Mouse (Mus musculus) right cerebral cortex, postnatal 4 days (tissue): ENCODE measurements around the gene Gm13283.
"Not testable (repeated sequence)": the region's sequence is repeated elsewhere in the genome, so short reads cannot be mapped to it uniquely, and the experiment has no call there.

ENCODE experiments used
- DNase-seq: peaks from one replicate; pipeline ENCODE4 v3.0.0-alpha.2; 2022

Gene Gm13283

DNA sequence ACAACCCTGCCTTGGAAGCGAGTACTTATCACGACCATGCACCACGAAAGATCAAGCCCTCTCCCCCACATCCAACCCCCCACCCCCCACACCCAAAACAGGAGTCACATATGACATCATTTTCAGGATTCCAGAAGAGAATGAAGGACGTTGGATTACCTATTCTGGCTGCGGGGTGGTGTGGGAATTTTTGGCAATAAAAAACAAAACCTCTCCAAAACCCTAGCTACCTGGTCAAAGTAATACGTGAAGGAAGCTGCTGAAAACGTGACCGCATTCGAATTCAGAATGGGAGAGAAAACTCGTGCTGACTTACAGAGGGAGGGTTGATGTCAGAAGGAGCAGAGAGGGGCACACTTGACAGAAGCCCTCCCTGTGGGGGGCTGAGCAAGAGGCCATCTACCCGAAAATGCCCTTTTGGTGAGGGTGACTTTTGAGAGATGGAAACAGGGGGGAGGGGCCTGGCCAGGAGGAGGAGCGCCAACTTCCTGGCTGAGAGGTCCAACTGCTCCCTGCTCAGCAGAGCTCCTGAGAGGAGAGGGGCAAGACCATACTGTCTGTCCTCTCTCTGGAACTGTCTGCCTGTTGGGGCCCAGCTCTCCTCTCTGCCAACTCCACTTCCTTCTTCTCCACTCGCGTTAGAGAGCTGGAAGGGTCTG, at the start of gene Gm13283:
Gm13283 (plus strand) TSS at position 510 of the 659 bp plus-strand sequence.
- DNase-seq = peak; percentile 22

DNA sequence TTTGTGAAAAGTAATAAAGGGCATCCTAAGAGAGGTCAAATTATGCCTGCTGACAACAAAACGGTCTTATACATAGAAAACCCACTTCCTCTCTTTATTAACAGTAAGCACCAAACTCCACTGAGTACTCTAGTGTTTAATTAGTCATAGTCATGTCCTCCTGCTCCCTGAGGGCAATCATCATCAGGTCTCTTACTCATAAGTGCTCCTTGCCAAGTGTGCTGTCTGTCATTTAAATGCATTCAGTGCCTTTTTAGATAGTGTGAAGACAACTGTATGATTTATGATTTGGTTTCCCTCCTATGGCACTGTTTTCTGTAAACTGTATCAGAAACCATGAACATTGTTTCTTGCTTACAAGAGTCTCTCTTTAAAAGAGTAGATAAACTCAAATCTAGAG, 45.6 kb upstream of the Gm13283 start:
- DNase-seq = no peak

DNA sequence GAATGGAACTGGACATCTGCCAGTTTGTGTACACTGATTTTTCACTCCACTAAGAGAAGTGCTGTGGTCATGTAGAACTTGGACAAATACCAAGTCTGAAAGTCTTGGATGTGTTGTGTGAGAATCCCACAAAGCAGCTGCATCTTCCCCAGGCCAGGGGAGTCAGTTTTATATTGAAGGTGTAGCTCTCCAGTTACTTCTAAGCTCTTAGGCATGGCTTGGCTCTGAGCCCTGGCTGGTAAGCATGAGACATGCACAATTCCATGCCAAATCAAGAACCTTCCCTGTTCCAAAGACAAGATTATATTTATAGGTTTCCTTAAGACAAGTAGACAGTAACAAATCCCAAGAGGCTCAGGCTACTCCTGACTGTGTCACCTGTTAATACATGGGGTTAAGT, 44.9 kb upstream of the Gm13283 start:
- no peak for DNase-seq

DNA sequence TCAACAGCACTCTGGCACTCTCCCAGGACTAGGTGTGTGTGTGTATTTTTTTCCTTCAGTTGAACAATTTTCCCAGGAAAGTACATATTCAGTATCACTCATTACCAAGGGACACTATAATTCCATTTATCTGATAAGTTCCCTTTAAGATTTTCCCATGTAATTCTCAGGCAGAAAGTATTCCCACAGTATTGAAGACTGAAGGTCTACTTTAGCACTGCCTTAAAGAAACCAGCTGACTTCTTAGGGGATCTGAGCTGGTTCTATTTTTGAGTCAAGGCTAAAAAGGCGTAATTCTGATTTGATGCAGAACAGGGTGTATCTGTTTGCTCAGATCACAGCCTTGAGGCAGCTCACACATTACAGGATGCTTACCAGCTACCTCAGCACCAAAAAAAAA, 41.2 kb upstream of the Gm13283 start:
- DNase-seq = no peak

DNA sequence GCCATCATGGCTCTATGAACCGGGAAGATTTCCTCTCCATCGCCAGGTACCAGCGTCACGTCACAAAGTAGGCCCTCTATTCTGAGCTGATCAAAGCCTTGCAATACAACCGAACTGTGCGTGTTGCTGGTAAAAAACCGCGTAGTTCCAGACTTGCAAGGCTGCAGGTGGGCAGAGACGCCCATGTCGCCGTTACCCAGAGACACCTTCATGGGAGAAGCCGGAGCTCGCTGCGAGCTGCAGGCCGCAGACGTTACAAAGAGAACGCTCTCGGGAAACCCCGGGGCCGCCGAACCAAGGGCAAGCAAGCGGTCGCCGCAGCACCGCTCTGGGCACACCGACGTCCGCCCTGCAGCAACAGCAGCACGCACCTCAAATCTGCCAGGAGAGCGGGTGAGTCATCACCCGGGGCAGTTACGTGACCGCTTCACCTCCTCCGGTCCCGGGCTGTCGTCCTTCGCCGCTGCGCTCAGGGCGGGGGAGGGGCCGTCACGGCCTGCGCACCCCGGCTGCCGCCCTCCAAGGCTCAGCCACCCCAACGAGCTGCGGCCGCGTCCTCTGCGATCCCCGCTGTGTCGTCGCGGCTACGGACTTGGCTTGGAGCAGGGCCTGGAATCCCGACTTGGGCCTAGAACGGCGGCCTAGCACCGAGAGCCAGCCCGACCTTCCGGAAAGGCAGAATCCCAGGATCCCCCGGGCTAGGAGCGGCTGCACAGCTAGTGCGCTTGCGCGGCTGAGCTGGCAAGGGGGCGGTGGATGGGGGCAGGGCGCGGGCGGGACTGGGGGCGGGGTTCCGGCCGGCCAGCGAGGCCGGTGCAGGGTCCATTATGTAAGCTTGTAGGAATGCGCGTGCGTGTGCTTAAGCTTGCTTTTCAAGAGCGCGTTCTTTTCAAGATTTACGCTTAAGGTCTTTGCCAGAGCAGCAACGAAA, 37.9 kb upstream of the Gm13283 start, which contains the start of the genes Gm26566 and Klhl9:
Gm26566 (plus strand) TSS at position 15 of the 931 bp plus-strand sequence.
Klhl9 (minus strand) TSS at position 675 of the 931 bp plus-strand sequence.
- peak; percentile 95 for DNase-seq

DNA sequence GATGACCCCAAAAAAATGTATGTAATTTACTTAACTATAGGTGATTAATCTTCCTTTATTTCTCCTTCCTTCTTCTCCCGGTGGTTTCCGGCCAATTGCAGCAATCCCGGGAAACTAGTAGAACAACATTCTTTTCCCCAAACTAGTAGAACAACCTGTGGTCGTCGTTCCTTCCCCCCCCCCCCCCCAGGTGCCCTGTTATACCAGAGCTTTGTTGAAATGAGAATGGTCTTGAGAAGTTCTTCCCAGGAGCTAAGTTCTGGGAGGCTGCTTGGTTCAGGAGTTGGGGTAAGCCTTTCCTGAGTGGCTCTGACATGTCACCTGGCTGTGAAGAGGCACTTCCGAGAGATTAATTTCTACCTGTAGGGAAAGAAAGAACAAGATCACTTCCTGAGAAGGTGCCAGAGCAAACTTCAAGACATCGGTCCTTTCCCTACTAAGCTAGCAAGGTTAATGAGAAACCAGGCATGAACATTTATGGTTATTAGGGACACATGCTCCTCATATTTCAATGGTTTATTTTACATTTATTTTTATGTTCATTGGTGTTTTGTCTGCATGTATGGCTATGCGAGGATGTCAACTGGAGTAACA, 36.3 kb upstream of the Gm13283 start:
- no peak for DNase-seq

DNA sequence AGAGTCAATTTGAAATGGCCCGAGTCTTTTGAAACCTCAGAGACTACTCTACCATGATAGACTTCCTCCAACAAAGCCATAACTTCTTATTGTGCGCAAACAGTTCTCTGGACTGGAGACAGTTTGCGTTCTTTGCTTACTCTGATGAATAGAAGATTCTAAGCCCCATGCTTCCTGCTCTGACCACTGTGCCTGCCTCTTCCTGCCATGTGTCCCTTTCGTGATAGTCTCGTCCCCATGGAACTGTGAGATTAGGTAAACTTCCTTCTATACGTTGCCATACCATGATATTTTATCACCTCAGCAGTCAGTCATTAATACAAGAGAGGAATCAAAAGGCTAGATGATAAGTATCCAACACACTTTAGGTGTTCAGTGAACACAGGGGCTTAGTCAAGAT, 33.2 kb upstream of the Gm13283 start:
- no peak for DNase-seq

DNA sequence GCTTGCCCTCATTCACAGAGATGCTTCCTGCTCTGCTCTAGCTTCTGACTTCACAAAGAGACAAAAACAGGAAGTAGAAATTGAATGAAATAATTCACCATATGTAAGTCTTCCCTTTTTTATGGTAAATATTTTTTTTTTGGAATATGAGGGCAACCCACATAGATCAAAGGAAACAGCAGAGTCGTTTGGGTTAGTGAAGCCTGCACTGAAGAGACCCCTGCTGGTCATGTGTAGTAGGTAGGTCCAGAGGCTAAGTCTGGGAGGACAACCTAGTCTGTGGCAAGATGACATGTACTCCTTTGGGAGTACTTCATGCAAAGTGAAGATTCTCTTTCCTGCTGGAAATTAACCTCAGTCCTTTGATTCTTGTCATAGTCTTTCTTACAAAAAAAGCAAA, 32.6 kb upstream of the Gm13283 start:
- DNase-seq = no peak

DNA sequence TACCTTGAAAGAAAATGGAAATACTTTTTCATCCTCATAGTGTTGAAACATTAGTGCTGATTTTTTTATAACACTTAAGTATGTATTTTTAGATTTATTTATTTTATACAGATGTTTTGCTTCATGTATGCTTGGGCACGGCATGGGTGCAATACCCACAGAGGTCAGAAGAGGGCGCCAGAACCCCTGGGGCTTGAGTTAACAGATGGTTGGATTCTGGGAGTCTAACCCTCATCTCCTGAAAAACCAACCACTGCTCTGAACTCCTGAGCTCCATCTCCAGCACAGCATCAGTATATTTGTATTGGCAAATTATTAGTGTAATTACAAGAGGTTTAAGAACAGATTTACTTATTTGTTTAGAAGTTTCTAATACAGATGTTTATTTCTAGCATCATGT, 21.4 kb upstream of the Gm13283 start:
- DNase-seq = peak; percentile 53

DNA sequence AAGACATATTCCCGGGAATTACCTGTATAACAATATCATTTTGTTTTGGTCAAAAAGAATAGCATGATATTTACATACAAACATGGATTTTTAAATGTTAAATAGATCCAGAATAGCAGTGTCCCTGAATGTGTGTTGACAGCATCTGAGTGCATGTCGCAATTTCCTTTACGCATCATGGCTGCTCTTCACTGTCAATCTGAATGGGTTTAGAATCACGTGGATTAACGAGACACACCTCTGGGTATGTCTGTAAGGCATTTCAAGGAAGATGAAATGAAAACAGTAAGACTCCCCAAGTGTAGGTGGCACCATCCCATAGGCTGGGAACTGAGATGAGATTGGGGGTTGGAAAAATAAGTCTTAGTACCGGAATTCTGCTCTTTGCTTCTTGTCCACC, 20.9 kb upstream of the Gm13283 start:
- no peak for DNase-seq

DNA sequence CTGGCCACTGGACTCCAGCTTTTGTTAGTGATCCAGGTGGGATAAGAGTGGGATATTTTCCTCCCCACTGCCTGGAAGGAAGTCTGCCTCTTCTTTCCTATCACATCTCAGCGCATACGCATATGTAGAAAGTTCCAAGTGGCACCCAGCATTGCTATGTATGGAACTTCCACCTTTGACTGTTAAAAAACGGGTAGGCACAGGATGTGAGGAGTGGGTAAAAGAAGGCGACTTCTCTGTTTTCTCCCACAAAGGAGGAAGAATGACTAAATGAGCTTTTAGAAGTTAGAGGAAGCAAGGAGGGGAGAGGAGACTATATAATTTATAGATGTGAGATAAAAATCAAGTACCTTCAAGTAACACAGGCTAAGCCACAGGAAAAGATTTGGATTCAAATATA, 18.5 kb upstream of the Gm13283 start:
- DNase-seq = no peak

DNA sequence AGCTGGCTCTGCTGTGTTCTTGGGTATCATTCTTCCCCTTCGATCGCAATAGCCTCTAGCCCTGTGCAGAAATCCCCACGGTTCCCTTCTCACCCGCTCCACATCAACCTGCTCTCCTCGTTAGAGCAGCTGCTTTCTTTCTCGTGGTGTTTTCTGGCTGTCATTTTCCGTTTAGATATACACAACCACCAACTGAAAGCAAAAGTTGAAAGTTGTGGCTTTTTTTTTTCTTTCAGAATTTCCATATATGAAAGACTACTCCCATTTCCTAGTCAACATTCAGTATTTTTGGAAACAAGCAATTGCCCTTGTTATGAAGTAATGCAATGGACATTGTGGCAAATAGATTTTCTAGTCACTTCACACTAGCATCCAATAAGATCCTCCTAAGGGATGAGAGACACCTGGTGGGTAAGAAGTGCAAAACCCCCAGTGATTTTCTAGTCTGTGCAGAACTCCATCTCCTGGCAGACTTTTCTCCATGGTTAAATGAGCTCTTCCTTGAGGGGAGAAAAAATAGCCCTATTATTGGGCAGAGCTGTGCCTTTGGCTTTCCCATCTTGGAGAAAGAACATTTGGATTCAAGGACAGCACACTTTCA, 17.0 kb upstream of the Gm13283 start:
- DNase-seq = no peak

DNA sequence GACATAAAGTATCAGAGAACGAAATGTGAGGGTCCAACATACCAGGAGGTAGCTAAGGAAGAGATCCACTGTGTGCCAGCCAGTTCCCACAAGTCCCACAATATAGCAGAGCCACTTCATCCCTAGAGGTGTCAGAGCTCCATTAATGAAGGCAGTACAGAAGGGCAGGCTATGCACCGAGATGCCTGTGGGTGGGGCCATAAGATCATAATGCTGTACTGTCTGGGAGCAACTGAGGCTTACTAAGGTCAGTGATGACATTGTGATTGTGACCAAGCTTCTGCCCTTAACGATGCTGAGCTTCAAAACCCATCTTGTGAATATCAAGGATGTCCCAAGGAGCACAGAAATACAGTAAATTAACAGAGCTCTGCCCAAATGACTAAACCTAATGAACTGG, 15.7 kb upstream of the Gm13283 start:
- DNase-seq = no peak

DNA sequence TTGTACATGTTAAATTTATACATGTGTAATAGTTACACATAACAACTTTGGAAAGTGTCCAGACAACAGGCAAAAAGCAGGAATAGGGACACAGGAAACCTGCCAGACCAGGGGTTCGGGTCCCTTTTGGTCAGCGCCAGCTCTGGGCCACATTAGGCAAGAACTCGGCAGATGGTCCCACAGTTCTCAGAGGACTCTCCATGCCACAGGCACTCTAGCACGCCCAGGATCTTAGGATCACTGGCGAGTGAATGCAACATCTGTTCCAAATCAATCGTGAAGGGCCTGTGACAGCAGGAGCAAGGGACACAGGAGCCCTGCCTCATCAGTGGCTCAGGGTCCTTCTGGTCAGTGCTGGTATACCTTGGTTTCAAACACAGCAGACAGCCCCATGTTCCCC, 10.0 kb upstream of the Gm13283 start:
- no peak for DNase-seq

DNA sequence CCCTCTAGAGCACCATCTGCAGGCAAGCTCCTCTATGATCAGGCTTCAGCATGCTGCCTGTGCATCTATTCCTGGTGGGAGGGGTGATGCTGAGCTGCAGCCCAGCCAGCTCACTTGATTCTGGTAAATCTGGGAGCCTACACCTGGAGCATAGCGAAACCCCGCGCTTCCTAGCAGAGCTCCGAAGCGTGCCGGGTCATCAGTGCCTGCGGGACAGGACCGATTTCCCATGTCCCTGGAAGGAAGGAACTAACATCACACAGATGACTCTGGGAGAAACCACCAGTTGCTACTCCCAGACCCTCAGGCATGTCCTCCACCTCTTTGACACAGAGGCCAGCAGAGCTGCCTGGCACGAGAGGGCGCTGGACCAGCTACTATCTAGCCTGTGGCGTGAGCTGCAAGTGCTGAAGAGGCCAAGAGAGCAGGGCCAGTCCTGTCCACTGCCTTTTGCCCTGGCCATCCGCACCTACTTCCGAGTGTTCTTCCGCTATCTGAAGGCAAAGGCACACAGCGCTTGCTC, 5.0 kb upstream of the Gm13283 start, which contains the start of gene Gm13271:
Gm13271 (plus strand) TSS at position 51 of the 523 bp plus-strand sequence.
- peak; percentile 48 for DNase-seq

DNA sequence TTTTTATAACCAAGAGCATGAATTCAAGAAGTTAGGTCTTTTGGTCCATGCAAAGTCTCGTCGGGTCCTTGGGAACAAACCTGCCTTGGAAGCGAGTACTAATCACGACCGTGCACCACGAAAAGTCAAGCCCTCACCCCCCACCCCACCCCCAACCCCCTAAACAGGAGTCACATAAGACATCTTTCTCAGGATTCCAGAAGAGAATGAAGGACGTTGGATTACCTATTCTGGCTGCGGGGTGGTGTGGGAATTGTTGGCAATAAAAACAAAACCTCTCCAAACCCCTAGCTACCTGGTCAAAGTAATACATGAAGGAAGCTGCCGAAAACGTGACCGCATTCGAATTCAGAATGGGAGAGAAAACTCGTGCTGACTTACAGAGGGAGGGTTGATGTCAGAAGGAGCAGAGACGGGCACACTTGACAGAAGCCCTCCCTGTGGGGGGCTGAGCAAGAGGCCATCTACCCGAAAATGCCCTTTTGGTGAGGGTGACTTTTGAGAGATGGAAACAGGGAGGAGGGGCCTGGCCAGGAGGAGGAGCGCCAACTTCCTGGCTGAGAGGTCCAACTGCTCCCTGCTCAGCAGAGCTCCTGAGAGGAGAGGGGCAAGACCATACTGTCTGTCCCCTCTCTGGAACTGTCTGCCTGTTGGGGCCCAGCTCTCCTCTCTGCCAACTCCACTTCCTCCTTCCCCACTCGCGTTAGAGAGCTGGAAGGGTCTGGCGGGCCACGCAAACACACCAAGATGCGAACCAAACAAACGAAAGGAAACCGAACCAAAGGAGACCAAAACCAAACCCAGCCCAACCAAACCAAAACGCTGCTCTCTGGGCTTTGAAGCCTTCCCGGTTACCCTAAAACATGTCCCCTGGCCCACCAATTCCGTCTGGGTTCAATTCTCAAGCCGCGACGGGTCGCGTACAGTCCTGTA, 3.1 kb upstream of the Gm13283 start:
- not testable (repeated sequence) for DNase-seq

DNA sequence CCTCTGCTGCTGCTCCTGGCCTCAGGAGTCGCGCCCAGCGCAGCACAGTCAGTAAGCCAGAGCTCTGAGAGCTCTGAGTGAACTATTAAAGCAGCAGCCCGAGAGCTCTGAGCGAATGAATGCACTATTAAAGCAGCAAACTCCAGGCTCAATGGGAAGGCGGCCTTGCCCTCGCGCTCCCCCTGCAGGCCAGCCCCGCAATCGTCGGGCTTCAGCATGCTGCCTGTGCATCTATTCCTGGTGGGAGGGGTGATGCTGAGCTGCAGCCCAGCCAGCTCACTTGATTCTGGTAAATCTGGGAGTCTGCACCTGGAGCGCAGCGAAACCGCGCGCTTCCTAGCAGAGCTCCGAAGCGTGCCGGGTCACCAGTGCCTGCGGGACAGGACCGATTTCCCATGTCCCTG, 2.3 kb upstream of the Gm13283 start:
- peak; percentile 76 for DNase-seq

DNA sequence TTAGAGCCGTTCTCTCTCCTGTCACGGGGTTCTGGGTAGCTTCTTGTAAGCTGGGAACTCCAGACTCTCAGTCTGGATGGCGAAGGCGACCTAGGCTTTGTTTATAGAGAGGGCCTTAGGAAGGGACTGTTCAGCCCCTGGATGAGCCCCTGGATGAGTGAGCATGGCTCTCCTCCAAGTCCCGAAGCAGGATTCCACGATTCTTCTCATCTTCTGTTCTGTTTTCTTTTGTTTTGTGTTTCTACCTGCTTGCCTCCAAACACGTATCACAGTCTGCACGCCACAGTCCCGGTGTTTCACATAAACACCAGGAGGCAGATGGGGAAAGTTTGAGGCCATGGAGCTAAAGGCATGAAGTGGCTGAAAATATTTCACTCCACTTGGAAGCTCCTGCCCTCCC, 1.2 kb upstream of the Gm13283 start:
- not testable (repeated sequence) for DNase-seq

DNA sequence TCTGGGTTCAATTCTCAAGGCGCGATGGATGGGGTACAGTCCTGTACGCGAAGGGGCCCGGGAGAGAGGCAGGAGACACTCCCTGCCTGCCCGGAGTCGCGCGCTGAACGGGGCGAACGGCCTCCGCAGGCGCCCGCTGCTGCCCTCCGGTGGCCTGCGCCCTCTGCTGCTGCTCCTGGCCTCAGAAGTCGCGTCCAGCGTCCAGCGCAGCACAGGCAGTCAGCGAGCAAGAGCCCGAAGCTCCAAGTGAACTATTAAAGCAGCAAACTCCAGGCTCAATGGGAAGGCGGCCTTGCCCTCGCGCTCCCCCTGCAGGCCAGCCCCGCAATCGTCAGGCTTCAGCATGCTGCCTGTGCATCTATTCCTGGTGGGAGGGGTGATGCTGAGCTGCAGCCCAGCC, 512 bp downstream of the Gm13283 start:
- DNase-seq = not testable (repeated sequence)

DNA sequence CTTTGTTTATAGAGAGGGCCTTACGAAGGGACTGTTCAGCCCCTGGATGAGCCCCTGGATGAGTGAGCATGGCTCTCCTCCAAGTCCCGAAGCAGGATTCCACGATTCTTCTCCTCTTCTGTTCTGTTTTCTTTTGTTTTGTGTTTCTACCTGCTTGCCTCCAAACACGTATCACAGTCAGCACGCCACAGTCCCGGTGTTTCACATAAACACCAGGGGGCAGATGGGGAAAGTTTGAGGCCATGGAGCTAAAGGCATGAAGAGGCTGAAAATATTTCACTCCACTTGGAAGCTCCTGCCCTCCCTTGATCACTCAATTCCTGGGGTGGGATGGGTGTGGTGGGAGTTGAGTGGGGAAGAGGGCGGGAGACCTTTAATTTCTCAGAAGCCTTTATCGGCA, 1.9 kb downstream of the Gm13283 start:
- DNase-seq = peak; percentile 65

DNA sequence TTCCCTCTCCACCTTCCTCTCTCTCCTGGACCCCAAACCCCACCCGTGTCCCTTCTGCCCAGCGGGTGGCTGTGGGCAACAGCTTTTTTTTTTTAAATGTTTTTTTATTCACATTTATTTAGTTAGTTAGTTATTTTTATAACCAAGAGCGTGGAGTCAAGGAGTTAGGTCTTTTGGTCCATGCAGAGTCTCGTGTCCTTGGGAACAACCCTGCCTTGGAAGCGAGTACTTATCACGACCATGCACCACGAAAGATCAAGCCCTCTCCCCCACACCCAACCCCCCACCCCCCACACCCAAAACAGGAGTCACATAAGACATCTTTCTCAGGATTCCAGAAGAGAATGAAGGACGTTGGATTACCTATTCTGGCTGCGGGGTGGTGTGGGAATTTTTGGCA, 2.4 kb downstream of the Gm13283 start:
- DNase-seq = not testable (repeated sequence)
